Mouse (Mus musculus) megakaryocyte, embryonic 14.5 days (primary cell): ENCODE results near the gene Muc1. TPM values are rescaled to one million over a fixed set of nuclear protein-coding genes. Genes with fewer than 3 reads are reported as not detected.
"Not testable (repeated sequence)": the region's sequence is repeated elsewhere in the genome, so short reads cannot be mapped to it uniquely, and the experiment has no call there.

Source experiments
- H3K27me3 ChIP-seq: replicated peaks from 2 replicates; pipeline ENCODE3; 2012; ENCODE audit warnings: inconsistent platforms
- H3K36me3 ChIP-seq: replicated peaks from 2 replicates; pipeline ENCODE3; 2012; ENCODE audit warnings: low read length, inconsistent platforms, mixed read lengths
- H3K4me1 ChIP-seq: 2 replicates; pipeline ENCODE4 v1.6.1; 2012; ENCODE audit warnings: inconsistent platforms
- H3K4me3 ChIP-seq: replicated peaks from 2 replicates; pipeline ENCODE3; 2012; ENCODE audit warnings: moderate library complexity, mild to moderate bottlenecking, inconsistent platforms
- H3K9me3 ChIP-seq: 2 replicates; pipeline ENCODE4 v1.6.1; 2012; ENCODE audit warnings: inconsistent platforms
- FLI1 ChIP-seq: IDR thresholded peaks from 2 replicates; pipeline ENCODE4 v1.6.1; 2012; ENCODE audit warnings: low read length, inconsistent platforms, mixed read lengths
- GATA1 ChIP-seq: IDR thresholded peaks from 3 replicates; pipeline ENCODE4 v1.6.1; 2012; ENCODE audit warnings: mixed read lengths, low read length, inconsistent platforms, borderline replicate concordance
- polyA plus RNA-seq: library from polyadenylated mRNA; stranded (reverse); fragments of >175 nt; gene quantifications from 2 replicates; pipeline ENCODE4 v1.2.3, GENCODE M21; 2012; ENCODE audit warnings: low replicate concordance; ENCODE audit not compliant: insufficient read depth

The Muc1 gene
- polyA plus RNA-seq, 1 experiment = 0.29 TPM

DNA sequence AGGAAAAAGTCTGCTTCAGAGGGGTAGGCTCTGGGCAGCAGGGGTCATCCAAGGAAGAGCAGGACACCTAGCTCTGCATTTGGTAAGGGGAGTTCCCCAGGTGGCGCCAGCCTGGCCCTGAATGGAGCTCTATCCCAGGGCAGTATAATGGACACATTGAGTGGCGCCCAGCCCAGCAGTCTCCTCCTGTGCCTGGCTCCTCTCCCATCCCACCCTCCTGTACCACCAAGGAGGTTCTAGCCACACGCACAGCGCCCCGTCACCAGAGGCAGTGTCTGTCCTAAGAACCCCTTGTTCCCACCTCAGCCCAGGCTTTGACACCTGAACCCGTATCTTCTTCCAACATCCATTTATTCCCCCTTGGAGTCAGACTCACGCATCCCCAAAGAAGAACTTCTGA lies 19.1 kb upstream of the Muc1 start:
- H3K4me1 ChIP-seq = peaks cover 41% of the 10 kb centered on the region
- H3K27me3 ChIP-seq = no peaks in the 10 kb centered on the region
- TF ChIP-seq FLI1 (no peak), GATA1 (no peak)
- H3K36me3 ChIP-seq = peaks cover 74% of the 10 kb centered on the region
- no peaks in the 10 kb centered on the region for H3K9me3 ChIP-seq
- H3K4me3 ChIP-seq = no peak overlapping the region

DNA sequence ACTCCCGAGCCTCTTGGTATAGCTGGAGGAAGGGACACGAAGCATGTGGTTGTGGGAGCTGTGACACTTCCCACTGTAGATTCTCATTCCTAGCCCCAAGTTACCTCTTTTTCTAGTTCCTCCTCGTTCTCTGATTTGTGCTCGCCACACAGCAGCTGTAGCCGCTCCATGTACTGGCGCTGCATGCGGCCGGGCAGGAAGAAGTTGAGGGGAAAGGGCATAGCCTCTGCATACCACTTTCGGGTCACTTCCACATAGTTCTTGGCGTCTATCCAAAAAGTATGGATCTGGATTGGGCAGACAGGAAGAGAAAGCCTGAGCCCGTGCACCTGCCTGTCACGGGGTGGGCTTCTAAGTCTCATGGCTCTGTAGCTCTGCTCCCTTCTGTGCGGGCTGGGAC lies 18.7 kb upstream of the Muc1 start:
- peaks cover 69% of the 10 kb centered on the region for H3K36me3 ChIP-seq

DNA sequence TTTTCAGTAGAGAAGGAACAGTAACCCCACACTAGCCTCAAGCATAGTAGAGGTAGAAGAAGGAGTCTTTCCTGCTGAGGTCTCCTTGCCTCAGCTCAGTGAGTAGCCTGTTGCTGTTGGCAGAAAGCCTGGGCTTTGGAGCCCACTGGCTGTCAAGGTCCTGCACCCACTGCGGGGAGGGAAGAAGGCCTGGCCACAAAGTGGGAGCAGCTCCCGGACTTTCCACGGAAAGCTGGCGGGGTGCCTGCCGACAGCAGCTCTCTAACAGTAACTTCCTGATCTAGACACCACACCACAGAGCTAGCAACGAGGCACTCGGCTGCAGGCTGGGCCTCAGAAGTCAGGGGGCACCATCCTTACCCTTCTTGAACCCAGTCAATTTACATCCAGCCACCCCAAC lies 18.1 kb upstream of the Muc1 start:
- Histone ChIP-seq H3K4me1 (peaks cover 51% of the 10 kb centered on the region), H3K36me3 (peaks cover 64% of the 10 kb centered on the region), H3K27me3 (peaks cover 2% of the 10 kb centered on the region), H3K9me3 (no peaks in the 10 kb centered on the region), H3K4me3 (no peak overlapping the region)
- TF ChIP-seq FLI1 (no peak), GATA1 (no peak)

More for the DNA sequence above, 18.7 kb upstream of the Muc1 start:
- H3K27me3 ChIP-seq = peaks cover 1% of the 10 kb centered on the region
- TF ChIP-seq GATA1 (no peak), FLI1 (no peak)
- no peak overlapping the region for H3K4me3 ChIP-seq
- H3K4me1 ChIP-seq = peaks cover 46% of the 10 kb centered on the region
- no peaks in the 10 kb centered on the region for H3K9me3 ChIP-seq

DNA sequence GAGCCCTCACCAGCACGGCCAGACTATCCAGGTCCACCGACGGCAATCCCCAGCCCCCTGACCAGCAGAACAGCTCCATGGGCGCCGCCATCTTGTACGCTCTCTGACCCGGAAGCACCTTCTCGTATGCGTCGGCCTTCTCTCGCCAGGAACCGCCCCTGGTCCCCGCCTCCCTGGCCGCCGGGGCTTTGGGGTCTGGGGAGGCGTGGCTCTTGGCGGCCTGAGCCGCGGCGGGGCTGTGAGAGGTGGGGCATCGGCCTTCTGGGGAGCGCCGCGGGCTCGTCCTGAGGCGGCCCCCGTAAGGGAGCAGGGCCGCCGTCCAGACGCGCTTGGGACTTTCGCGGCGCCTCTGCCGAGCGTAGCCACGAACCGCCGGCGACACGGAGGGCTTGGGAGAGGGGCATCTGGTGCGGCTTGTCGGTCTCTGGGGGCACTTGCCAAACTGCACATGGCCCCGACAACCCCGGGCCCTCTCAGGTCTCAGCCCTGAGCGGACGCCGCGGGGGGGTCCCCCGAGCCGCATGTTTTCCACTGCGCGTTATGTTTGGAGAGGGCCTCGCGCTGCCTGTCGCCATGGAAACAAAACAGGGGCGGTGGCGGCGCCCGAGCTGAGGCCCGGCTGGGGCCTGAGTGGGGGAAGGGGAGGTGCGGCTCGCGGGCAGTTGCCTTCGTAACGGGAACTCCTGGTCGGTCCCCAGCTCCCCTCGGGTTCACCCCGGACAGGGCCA lies 14.9 kb upstream of the Muc1 start:
- Histone ChIP-seq H3K9me3 (no peaks in the 10 kb centered on the region), H3K4me1 (peaks cover 69% of the 10 kb centered on the region), H3K4me3 (peak overlapping the region; percentile 99), H3K36me3 (peaks cover 31% of the 10 kb centered on the region), H3K27me3 (peaks cover 26% of the 10 kb centered on the region)
- TF ChIP-seq GATA1 = no peak

DNA sequence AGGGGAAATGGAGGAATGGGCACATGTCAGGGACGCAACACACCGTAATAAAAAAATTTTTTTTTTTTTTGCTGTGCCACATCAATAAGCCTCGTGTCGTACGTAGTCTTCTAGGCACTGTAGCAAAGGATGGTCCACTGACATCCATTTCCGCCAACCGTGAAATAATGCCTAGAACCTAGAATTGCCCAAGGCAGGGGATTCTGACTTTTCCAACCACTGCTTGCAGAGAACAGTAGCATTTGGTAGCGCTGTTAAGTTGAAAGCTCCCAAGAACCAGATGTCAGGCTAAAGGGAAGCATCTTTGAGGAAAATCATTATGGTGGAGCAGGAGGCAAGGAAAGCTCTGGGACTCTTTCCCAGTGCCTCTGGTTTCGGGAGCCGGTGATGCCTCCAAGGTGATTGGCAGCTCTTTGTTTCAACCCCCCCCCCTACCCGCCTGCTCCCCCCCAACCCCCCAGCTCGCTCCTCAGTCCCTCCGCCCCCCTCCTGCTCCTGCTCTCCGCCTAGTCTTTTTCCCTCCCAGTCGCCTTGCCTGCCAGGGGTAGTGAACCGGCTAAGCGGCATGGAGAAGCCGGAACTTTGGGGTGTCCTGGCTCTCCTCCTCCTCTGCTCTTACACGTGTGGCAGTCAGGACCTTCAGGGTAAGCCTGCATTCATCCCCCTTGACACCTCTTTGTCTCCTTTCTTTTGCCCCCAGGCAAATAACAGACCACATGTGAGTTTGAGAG lies 14.0 kb upstream of the Muc1 start, which contains the start of gene Thbs3:
TSS of gene Thbs3 (plus strand) at position 500 of the 731 bp plus-strand sequence.
- Histone ChIP-seq H3K9me3 (no peaks in the 10 kb centered on the region), H3K4me1 (peaks cover 75% of the 10 kb centered on the region), H3K36me3 (peaks cover 23% of the 10 kb centered on the region), H3K4me3 (peak within 1 kb of the TSS; percentile 99), H3K27me3 (peaks cover 33% of the 10 kb centered on the region)
- TF ChIP-seq FLI1 (no peak), GATA1 (no peak)

DNA sequence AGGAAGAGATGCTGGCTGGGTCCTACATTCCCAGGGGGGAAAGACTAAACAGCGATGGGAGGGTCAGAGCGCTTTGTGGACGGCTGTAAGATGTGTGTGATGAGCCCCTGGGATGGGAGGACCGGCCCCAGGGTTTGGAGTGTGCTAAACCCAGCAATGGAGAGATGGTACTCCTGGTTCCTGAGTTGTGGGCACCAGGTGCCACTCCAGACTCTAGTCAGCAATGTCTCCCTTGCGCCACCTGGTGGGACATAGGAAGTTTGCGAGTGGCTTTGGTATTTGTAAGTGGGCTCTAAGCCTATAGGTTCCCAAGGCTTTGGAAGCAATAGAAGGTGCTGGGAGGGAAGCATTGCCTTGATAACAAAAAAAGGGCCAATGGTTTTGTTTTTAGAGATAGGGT lies 13.0 kb upstream of the Muc1 start:
- Histone ChIP-seq H3K4me3 (peak overlapping the region; percentile 67), H3K4me1 (peaks cover 73% of the 10 kb centered on the region), H3K27me3 (peaks cover 37% of the 10 kb centered on the region), H3K36me3 (peaks cover 12% of the 10 kb centered on the region), H3K9me3 (no peaks in the 10 kb centered on the region)
- TF ChIP-seq FLI1 (no peak), GATA1 (no peak)

DNA sequence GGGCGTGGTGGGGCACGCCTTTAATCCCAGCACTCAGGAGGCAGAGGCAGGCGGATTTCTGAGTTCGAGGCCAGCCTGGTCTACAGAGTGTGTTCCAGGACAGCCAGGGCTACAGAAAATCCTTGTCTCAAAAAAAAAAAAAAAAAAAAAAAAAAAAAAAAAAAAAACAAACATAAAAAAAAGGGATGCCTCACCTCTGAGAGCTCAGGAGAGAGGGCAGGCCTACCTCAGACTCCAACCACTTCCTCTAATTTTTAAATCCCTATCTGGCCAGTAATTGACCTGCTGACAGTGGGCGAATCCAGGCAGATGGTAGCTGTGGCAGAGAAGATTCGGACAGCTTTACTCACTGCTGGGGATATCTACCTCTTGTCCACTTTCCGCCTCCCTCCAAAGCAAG lies 12.4 kb upstream of the Muc1 start:
- not testable (repeated sequence) for H3K4me3 ChIP-seq, H3K36me3 ChIP-seq, H3K9me3 ChIP-seq
- peaks cover 42% of the 10 kb centered on the region for H3K27me3 ChIP-seq
- peaks cover 74% of the 10 kb centered on the region for H3K4me1 ChIP-seq

DNA sequence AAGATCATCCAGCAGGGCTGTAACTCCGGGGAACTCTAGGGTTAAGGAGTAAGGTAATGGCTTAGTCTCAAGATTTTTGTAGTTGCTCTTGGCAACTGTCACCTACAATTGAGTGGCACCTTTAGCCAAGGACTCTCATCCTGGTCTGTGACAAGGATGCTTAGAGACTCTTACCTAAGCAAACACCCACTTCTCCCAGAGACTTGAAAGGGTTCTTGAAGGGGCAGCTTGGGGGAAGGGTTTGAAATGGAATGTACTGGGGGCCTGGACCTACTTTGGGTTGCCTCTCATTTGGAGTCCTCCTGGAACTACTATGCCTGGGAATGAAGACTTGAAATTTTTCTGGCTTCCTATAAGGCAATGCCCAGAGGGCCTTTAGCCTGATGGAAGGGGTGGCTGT lies 10.6 kb upstream of the Muc1 start:
- Histone ChIP-seq H3K36me3 (no peaks in the 10 kb centered on the region), H3K4me3 (peak overlapping the region; percentile 46), H3K9me3 (no peaks in the 10 kb centered on the region), H3K4me1 (peaks cover 58% of the 10 kb centered on the region), H3K27me3 (peaks cover 51% of the 10 kb centered on the region)
- TF ChIP-seq GATA1 = no peak

DNA sequence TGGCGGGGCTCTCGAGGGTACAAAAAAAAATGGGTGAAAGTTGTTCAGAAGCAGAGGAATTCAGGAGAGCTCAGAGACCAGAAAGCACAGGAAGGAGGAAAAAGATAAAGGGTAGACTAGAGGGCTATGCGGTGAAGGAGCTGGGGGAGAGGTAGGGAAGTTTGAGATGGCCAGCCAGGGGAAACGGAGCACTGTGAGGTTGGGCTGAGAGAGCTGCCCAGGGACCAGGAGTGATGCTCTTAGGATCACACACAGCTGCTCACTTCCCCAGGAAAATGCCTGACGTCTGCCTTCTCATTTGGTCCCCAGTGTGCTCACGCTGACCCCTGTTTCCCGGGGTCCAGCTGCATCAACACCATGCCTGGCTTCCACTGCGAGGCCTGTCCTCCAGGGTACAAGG lies 9.3 kb upstream of the Muc1 start:
- Histone ChIP-seq H3K4me3 (no peak overlapping the region), H3K9me3 (no peaks in the 10 kb centered on the region), H3K27me3 (peaks cover 64% of the 10 kb centered on the region), H3K4me1 (peaks cover 57% of the 10 kb centered on the region), H3K36me3 (no peaks in the 10 kb centered on the region)
- TF ChIP-seq FLI1 = no peak

DNA sequence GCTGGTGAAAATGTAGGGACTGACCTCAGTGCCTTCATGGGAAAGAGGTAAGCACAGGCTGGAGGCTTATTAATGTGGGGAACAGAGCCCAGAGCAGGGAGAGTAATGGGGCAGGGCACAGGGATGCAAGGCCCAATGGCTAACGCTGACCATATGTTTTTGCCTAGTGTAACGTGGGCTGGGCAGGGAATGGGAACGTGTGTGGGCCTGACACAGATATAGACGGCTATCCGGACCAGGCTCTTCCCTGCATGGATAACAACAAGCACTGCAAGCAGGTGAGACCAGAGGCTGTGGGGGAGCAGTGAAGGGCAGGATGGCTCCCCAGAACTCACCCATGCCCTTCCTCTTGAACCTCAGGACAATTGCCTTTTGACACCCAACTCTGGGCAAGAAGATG lies 7.7 kb upstream of the Muc1 start:
- TF ChIP-seq GATA1 = no peak
- TF ChIP-seq FLI1 = no peak
- peaks cover 45% of the 10 kb centered on the region for H3K4me1 ChIP-seq
- peaks cover 78% of the 10 kb centered on the region for H3K27me3 ChIP-seq
- no peaks in the 10 kb centered on the region for H3K9me3 ChIP-seq
- no peak overlapping the region for H3K4me3 ChIP-seq
- no peaks in the 10 kb centered on the region for H3K36me3 ChIP-seq
